In the genomic region with DNA sequence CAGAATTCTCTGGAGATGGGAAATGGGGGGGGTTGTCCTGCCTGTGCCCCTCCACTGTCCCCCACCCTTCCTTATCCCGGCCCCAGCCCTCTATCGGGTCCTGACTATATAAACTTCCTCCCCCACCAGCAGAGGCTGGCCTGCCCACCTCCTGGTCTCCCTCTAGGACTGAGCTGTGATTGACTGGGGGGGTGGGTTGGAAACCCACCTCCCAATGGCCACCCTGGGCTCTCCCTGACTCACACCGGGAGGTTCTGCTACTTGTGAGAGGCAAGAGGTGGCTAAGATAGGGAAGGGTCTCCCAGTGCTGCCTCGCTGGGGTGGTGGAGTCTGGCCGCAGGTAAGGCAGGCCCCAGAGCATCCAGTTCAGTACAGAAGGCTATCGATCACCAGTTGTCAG, we compare ENCODE assay signal across 18 mouse cellular contexts. TPM values are rescaled to one million over a fixed set of nuclear protein-coding genes. Genes with fewer than 3 reads are reported as not detected.
DNase-seq lines count a peak whose midpoint lies in the region; ATAC-seq lines count a peak whose summit lies in the region.
"Had no signal": no experiment of that assay in that cellular context is flagged by ENCODE, and none has a peak within 500 bp of the region (broad histone marks: within the 10 kb centered on the region; RNA-seq: fewer than 3 reads in every experiment).

No protein-coding gene starts in this region.

- H3K4me3 ChIP-seq in heart, embryonic 11.5 days (ENCODE audit: low read depth, low read length): no peak overlapping the region; the same call in 1 of the 2 replicates
- no peak overlapping the region for H3K4me3 ChIP-seq in lung, embryonic 15.5 days
- no peak overlapping the region for H3K4me3 ChIP-seq in embryonic facial prominence, embryonic 12.5 days
- no peak overlapping the region for H3K4me3 ChIP-seq in liver, embryonic 13.5 days (replicated peaks)
- H3K4me3 ChIP-seq: embryonic facial prominence, embryonic 15.5 days; hindbrain, embryonic 15.5 days; layer of hippocampus, adult 2 months; neural tube, embryonic 13.5 days had no signal

- DNase-seq in heart, postnatal 4 days: no peak
- DNase-seq in lung, postnatal 10 days: no peak
- no peak for DNase-seq in liver, embryonic 13.5 days
- DNase-seq in cerebellum, adult 8-10 months: no peak
- DNase-seq in urinary bladder, postnatal 4 days (ENCODE audit: low spot score in 2 of 2): no peak
- DNase-seq: B cell, adult 2 months; cerebellum, postnatal 36 days; kidney, adult 8-10 months; right cerebral cortex, postnatal 25 days; thymus, adult 2 months had no signal

- peak overlapping the region; percentile 90 for H3K27ac ChIP-seq in heart, embryonic 11.5 days (ENCODE audit: low read depth, low read length)
- H3K27ac ChIP-seq in lung, embryonic 15.5 days: 0 out of 2 replicates have a peak overlapping the region, but pooled peaks have one; percentile 90
- H3K27ac ChIP-seq in embryonic facial prominence, embryonic 12.5 days: 0 out of 2 replicates have a peak overlapping the region, but pooled peaks have one; percentile 73
- H3K27ac ChIP-seq in liver, embryonic 13.5 days: peak overlapping the region; percentile 84
- H3K27ac ChIP-seq: hindbrain, embryonic 15.5 days; layer of hippocampus, adult 2 months; neural tube, embryonic 13.5 days had no signal

- H3K9ac ChIP-seq in heart, embryonic 11.5 days (ENCODE audit: low read depth, low read length): peak overlapping the region; percentile 59
- H3K9ac ChIP-seq in lung, embryonic 15.5 days: no peak overlapping the region
- H3K9ac ChIP-seq in embryonic facial prominence, embryonic 12.5 days: no peak overlapping the region
- no peak overlapping the region for H3K9ac ChIP-seq in liver, embryonic 13.5 days
- H3K9ac ChIP-seq: embryonic facial prominence, embryonic 15.5 days; hindbrain, embryonic 15.5 days had no signal

- H3K36me3 ChIP-seq in heart, embryonic 11.5 days (ENCODE audit: control insufficient read depth, insufficient read depth, low read length): peaks cover 15% of the 10 kb centered on the region
- H3K36me3 ChIP-seq in lung, embryonic 15.5 days: peaks cover 29% of the 10 kb centered on the region
- peaks cover 39% of the 10 kb centered on the region for H3K36me3 ChIP-seq in embryonic facial prominence, embryonic 12.5 days
- peaks cover 36% of the 10 kb centered on the region for H3K36me3 ChIP-seq in liver, embryonic 13.5 days

- WGBS in heart, embryonic 11.5 days (ENCODE audit: insufficient replicate concordance): 58% methylated on average over 6 of the region's 6 CpGs
- WGBS in lung, embryonic 15.5 days: 61% methylated on average over 6 of the region's 6 CpGs
- 65% methylated on average over 6 of the region's 6 CpGs for WGBS in embryonic facial prominence, embryonic 12.5 days
- 62% methylated on average over 6 of the region's 6 CpGs for WGBS in liver, embryonic 13.5 days (ENCODE audit: insufficient replicate concordance)

- peak overlapping the region; percentile 36 for H3K4me2 ChIP-seq in heart, embryonic 11.5 days
- no peak overlapping the region for H3K4me2 ChIP-seq in lung, embryonic 15.5 days
- H3K4me2 ChIP-seq in embryonic facial prominence, embryonic 12.5 days (replicated peaks): no peak overlapping the region
- peak overlapping the region; percentile 60 for H3K4me2 ChIP-seq in liver, embryonic 13.5 days
- H3K4me2 ChIP-seq: hindbrain, embryonic 15.5 days; neural tube, embryonic 13.5 days had no signal

- H3K27me3 ChIP-seq in heart, embryonic 11.5 days (ENCODE audit: control insufficient read depth, insufficient read depth, low read length): no peaks in the 10 kb centered on the region
- no peaks in the 10 kb centered on the region for H3K27me3 ChIP-seq in lung, embryonic 15.5 days
- H3K27me3 ChIP-seq in embryonic facial prominence, embryonic 12.5 days: no peaks in the 10 kb centered on the region
- H3K27me3 ChIP-seq in liver, embryonic 13.5 days: no peaks in the 10 kb centered on the region
- H3K27me3 ChIP-seq: embryonic facial prominence, embryonic 15.5 days; hindbrain, embryonic 15.5 days; neural tube, embryonic 13.5 days had no signal

- peaks cover 34% of the 10 kb centered on the region for H3K4me1 ChIP-seq in heart, embryonic 11.5 days (ENCODE audit: control insufficient read depth, insufficient read depth, low read length)
- peaks cover 37% of the 10 kb centered on the region for H3K4me1 ChIP-seq in lung, embryonic 15.5 days
- H3K4me1 ChIP-seq in embryonic facial prominence, embryonic 12.5 days: peaks cover 32% of the 10 kb centered on the region
- peaks cover 77% of the 10 kb centered on the region for H3K4me1 ChIP-seq in liver, embryonic 13.5 days (replicated peaks)

- H3K9me3 ChIP-seq in heart, embryonic 11.5 days (replicated peaks; ENCODE audit: control insufficient read depth, low read length): no peaks in the 10 kb centered on the region
- no peaks in the 10 kb centered on the region for H3K9me3 ChIP-seq in lung, embryonic 15.5 days
- H3K9me3 ChIP-seq in embryonic facial prominence, embryonic 12.5 days: no peaks in the 10 kb centered on the region
- no peaks in the 10 kb centered on the region for H3K9me3 ChIP-seq in liver, embryonic 13.5 days (replicated peaks)
- H3K9me3 ChIP-seq: embryonic facial prominence, embryonic 15.5 days; hindbrain, embryonic 15.5 days; neural tube, embryonic 13.5 days had no signal

- no peak for ATAC-seq in heart, embryonic 11.5 days (replicated peaks; ENCODE audit: insufficient number of reproducible peaks, low FRiP score, low TSS enrichment)
- no peak for ATAC-seq in lung, embryonic 15.5 days (ENCODE audit: borderline replicate concordance, extremely low read depth, low FRiP score, low TSS enrichment)
- no peak for ATAC-seq in embryonic facial prominence, embryonic 12.5 days (ENCODE audit: insufficient number of reproducible peaks, insufficient read depth, low FRiP score, low TSS enrichment)
- no peak for ATAC-seq in liver, embryonic 13.5 days (ENCODE audit: low read depth)
- ATAC-seq: forebrain, embryonic 14.5 days had no signal

RNA-seq across cellular contexts. Expression of gene Wdr18, which starts 12.4 kb away (rescaled TPM):
- 89.8 and 97.6 TPM in 2 replicates for polyA plus RNA-seq in heart, embryonic 11.5 days (2014; fragmentation: Nextera tagmentation; extraction: Ambion mirVana)
- 10 to 100 TPM; 25.5 to 28.5 TPM for total RNA-seq in heart, postnatal 4 days (2021)
- 95.1 and 96.2 TPM in 2 replicates for polyA plus RNA-seq in lung, embryonic 15.5 days (2015; fragmentation: Nextera tagmentation; extraction: Ambion mirVana)
- 118 and 120 TPM in 2 replicates for polyA plus RNA-seq in embryonic facial prominence, embryonic 12.5 days (2016; fragmentation: Nextera tagmentation; extraction: Ambion mirVana)
- polyA plus RNA-seq in liver, embryonic 13.5 days (2015; fragmentation: Nextera tagmentation; extraction: Ambion mirVana): 78.2 and 83.0 TPM in 2 replicates

RNA-seq across cellular contexts. Expression of gene Arid3a, which starts 20.7 kb away (rescaled TPM):
- 4.3 and 12.7 TPM in 2 replicates for polyA plus RNA-seq in heart, embryonic 11.5 days (2014; fragmentation: Nextera tagmentation; extraction: Ambion mirVana)
- 1 to 10 TPM; 4.2 to 4.3 TPM for total RNA-seq in heart, postnatal 4 days (2021)
- polyA plus RNA-seq in lung, embryonic 15.5 days (2015; fragmentation: Nextera tagmentation; extraction: Ambion mirVana): 4.8 and 6.0 TPM in 2 replicates
- polyA plus RNA-seq in embryonic facial prominence, embryonic 12.5 days (2016; fragmentation: Nextera tagmentation; extraction: Ambion mirVana): 4.9 and 6.6 TPM in 2 replicates
- 5.4 and 5.7 TPM in 2 replicates for polyA plus RNA-seq in liver, embryonic 13.5 days (2015; fragmentation: Nextera tagmentation; extraction: Ambion mirVana)

RNA-seq across cellular contexts. Expression of gene Grin3b, which starts 23.0 kb away (rescaled TPM):
- 0.19 and 0.20 TPM in 2 replicates for polyA plus RNA-seq in heart, embryonic 11.5 days (2014; fragmentation: Nextera tagmentation; extraction: Ambion mirVana)
- under 1 TPM in 1 of 2 experiments, not detected in 1; 0.21 TPM for total RNA-seq in heart, postnatal 4 days (2021)
- 0.34 and 0.45 TPM in 2 replicates for polyA plus RNA-seq in lung, embryonic 15.5 days (2015; fragmentation: Nextera tagmentation; extraction: Ambion mirVana)
- polyA plus RNA-seq in embryonic facial prominence, embryonic 12.5 days (2016; fragmentation: Nextera tagmentation; extraction: Ambion mirVana): 0.50 and 0.92 TPM in 2 replicates
- 0.07 and 0.10 TPM in 2 replicates for polyA plus RNA-seq in liver, embryonic 13.5 days (2015; fragmentation: Nextera tagmentation; extraction: Ambion mirVana)

RNA-seq across cellular contexts. Expression of gene R3hdm4, which starts 26.5 kb away (rescaled TPM):
- polyA plus RNA-seq in heart, embryonic 11.5 days (2014; fragmentation: Nextera tagmentation; extraction: Ambion mirVana): 87.6 and 89.2 TPM in 2 replicates
- total RNA-seq in heart, postnatal 4 days (2021): 100 to 1,000 TPM in 1 of 2 experiments, 10 to 100 TPM in 1; 91.0 to 100 TPM
- polyA plus RNA-seq in lung, embryonic 15.5 days (2015; fragmentation: Nextera tagmentation; extraction: Ambion mirVana): 143 and 152 TPM in 2 replicates
- polyA plus RNA-seq in embryonic facial prominence, embryonic 12.5 days (2016; fragmentation: Nextera tagmentation; extraction: Ambion mirVana): 159 and 166 TPM in 2 replicates
- 63.0 and 63.8 TPM in 2 replicates for polyA plus RNA-seq in liver, embryonic 13.5 days (2015; fragmentation: Nextera tagmentation; extraction: Ambion mirVana)

RNA-seq across cellular contexts. Expression of gene Kiss1r, which starts 30.7 kb away (rescaled TPM):
- polyA plus RNA-seq in heart, embryonic 11.5 days (2014; fragmentation: Nextera tagmentation; extraction: Ambion mirVana): 0.15 and 0.31 TPM in 2 replicates
- total RNA-seq in heart, postnatal 4 days (2021): under 1 TPM; 0.25 to 0.33 TPM
- 0.59 and 0.87 TPM in 2 replicates for polyA plus RNA-seq in lung, embryonic 15.5 days (2015; fragmentation: Nextera tagmentation; extraction: Ambion mirVana)
- 0.85 and 1.4 TPM in 2 replicates for polyA plus RNA-seq in embryonic facial prominence, embryonic 12.5 days (2016; fragmentation: Nextera tagmentation; extraction: Ambion mirVana)
- polyA plus RNA-seq in liver, embryonic 13.5 days (2015; fragmentation: Nextera tagmentation; extraction: Ambion mirVana): 0.19 and 0.28 TPM in 2 replicates

Comparison
In these comparisons a context has a peak if more than half of its experiments do, and no peak if none do; other contexts are left out.
1. H3K4me2 ChIP-seq: peak in heart, embryonic 11.5 days (single experiment) and liver, embryonic 13.5 days (single experiment); none in lung, embryonic 15.5 days (single experiment) and embryonic facial prominence, embryonic 12.5 days (single experiment).
2. Peak in every context shown above with its lines, with median percentiles within 50 percentile points of each other: H3K27ac ChIP-seq.